Mouse (Mus musculus): ENCODE measurements at regions not wholly inside any gene's neighbourhood (a gene's known extent, or its start where the extent isn't known, plus 50 kb on each side); places are given as distances from the start of the nearest gene placed in this dataset.

DNA sequence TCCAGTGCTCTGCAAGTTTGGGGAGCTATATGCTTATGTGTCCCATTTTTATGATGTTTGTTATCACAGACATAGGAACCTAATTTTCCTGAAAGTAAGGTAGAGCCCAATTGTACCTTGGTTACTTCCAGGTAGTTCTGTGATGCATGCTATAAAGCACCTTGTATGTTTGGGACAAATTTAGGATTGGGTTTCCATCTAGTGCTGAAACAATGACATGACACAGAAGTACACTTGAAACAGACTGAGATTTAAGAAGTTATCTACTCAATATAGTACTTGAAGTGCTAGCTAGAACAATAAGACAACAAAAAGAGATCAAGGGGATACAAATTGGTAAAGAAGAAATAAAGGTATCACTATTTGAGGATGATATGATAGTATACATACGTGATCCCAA is 426.8 kb downstream of the Slco4c1 start:
- Histone ChIP-seq H3K36me3 (ENCODE audit: control insufficient read depth, insufficient read depth) (no peaks in the 10 kb centered on the region), H3K4me3 (no peak overlapping the region), H3ac (ENCODE audit: control insufficient read depth, insufficient read length) (no peak overlapping the region), H3K79me2 (ENCODE audit: control insufficient read depth, insufficient read depth) (no peaks in the 10 kb centered on the region), H3K4me2 (ENCODE audit: low read depth) (no peak overlapping the region), H3K27me3 (ENCODE audit: control insufficient read depth, insufficient read depth, insufficient read length) (no peaks in the 10 kb centered on the region)
- TF ChIP-seq SRF (IDR thresholded peaks at IDR 0.05; ENCODE audit: control insufficient read depth, insufficient read length, low read depth) (no peak), CEBPB (IDR thresholded peaks at IDR 0.05; ENCODE audit: insufficient read depth, poor library complexity, severe bottlenecking) (no peak), TCF12 (IDR thresholded peaks at IDR 0.05; ENCODE audit: insufficient read depth, poor library complexity, severe bottlenecking) (no peak), MYOG (IDR thresholded peaks at IDR 0.05; ENCODE audit: control insufficient read depth in 1 of 3, insufficient read depth in 1 of 3, insufficient read length in 2 of 3, low read depth in 2 of 3) (no peak), TCF3 (IDR thresholded peaks at IDR 0.05; ENCODE audit: insufficient read length, low read depth) (no peak), MAX (IDR thresholded peaks at IDR 0.05; ENCODE audit: low read depth) (no peak), E2F4 (IDR thresholded peaks at IDR 0.05; ENCODE audit: insufficient read depth) (no peak)

DNA sequence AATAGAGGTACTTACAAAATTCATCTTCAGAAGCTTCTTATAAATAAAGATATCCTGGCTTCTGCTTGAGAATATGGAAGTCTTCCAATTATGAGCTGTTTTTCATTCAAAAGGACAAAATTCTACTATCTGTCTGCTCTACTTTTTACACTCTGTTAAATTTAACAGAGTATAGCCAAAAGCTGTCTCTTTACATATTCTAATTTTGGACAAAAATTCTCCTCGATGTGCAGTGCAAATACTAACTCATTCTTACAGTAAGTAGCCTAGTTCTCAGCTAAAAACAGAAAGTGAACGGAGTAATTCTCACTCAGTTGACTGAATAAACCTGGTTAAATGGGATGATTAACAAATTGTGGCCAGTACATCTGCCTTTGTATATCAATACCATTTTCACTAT is 438.9 kb downstream of the Slco4c1 start:
- Histone ChIP-seq H3K36me3 (ENCODE audit: control insufficient read depth, insufficient read depth) (no peaks in the 10 kb centered on the region), H3K4me3 (no peak overlapping the region), H3K79me2 (ENCODE audit: control insufficient read depth, insufficient read depth) (no peaks in the 10 kb centered on the region), H3K27me3 (ENCODE audit: control insufficient read depth, insufficient read depth, insufficient read length) (no peaks in the 10 kb centered on the region), H3ac (ENCODE audit: control insufficient read depth, insufficient read length) (no peak overlapping the region), H3K4me2 (ENCODE audit: low read depth) (no peak overlapping the region)
- TF ChIP-seq CEBPB (IDR thresholded peaks at IDR 0.05; ENCODE audit: insufficient read depth, poor library complexity, severe bottlenecking) (no peak), MYOD1 (IDR thresholded peaks at IDR 0.05; ENCODE audit: control insufficient read depth in 1 of 3, insufficient read length in 2 of 3, low read depth in 2 of 3) (no peak), MAX (IDR thresholded peaks at IDR 0.05; ENCODE audit: low read depth) (no peak), MYOG (IDR thresholded peaks at IDR 0.05; ENCODE audit: control insufficient read depth in 1 of 3, insufficient read depth in 1 of 3, insufficient read length in 2 of 3, low read depth in 2 of 3) (no peak), TCF3 (IDR thresholded peaks at IDR 0.05; ENCODE audit: insufficient read length, low read depth) (no peak), E2F4 (IDR thresholded peaks at IDR 0.05; ENCODE audit: insufficient read depth) (no peak), SRF (IDR thresholded peaks at IDR 0.05; ENCODE audit: control insufficient read depth, insufficient read length, low read depth) (no peak), POLR2A (IDR thresholded peaks at IDR 0.05; ENCODE audit: insufficient read length, low read depth) (no peak), REST (IDR thresholded peaks at IDR 0.05; ENCODE audit: insufficient read depth, insufficient read length) (no peak), USF1 (IDR thresholded peaks at IDR 0.05; ENCODE audit: low read depth) (no peak), POLR2AphosphoS2 (IDR thresholded peaks at IDR 0.05; ENCODE audit: insufficient read length, low read depth) (no peak)

DNA sequence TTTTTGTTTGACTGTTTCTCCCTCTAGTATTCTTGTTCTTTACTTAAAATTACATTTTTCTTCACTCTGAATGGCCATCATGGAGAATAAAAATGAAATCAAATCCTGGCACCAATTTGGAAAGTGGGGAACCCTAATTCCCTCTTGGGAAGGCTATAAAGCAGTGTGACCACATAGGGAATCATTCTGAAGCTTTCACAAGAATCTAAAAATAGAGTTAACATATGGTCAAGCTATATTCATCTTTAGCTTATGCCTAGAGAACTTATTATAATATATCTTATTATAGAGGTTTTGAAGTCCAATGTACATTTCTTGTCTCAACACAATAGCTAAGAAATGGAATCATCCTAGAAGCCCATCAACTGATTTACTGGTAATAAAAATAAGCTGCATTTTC is 448.5 kb downstream of the Slco4c1 start:
- H3K36me3 ChIP-seq (ENCODE audit: control insufficient read depth, insufficient read depth), result no peaks in the 10 kb centered on the region
- H3ac ChIP-seq (ENCODE audit: control insufficient read depth, insufficient read length), result no peak overlapping the region
- H3K4me3 ChIP-seq, result no peak overlapping the region
- no peak overlapping the region for H3K4me2 ChIP-seq (ENCODE audit: low read depth)
- no peaks in the 10 kb centered on the region for H3K27me3 ChIP-seq (ENCODE audit: control insufficient read depth, insufficient read depth, insufficient read length)
- TF ChIP-seq SRF (IDR thresholded peaks at IDR 0.05; ENCODE audit: control insufficient read depth, insufficient read length, low read depth), result no peak
- TF ChIP-seq USF1 (IDR thresholded peaks at IDR 0.05; ENCODE audit: low read depth), result no peak
- no peak for TF ChIP-seq MYOD1 (IDR thresholded peaks at IDR 0.05; ENCODE audit: control insufficient read depth in 1 of 3, insufficient read length in 2 of 3, low read depth in 2 of 3)
- TF ChIP-seq MAX (IDR thresholded peaks at IDR 0.05; ENCODE audit: low read depth), result no peak
- TF ChIP-seq CEBPB (IDR thresholded peaks at IDR 0.05; ENCODE audit: insufficient read depth, poor library complexity, severe bottlenecking), result no peak
- no peak for TF ChIP-seq E2F4 (IDR thresholded peaks at IDR 0.05; ENCODE audit: insufficient read depth)
- no peak for TF ChIP-seq REST (IDR thresholded peaks at IDR 0.05; ENCODE audit: insufficient read depth, insufficient read length)
- TF ChIP-seq TCF3 (IDR thresholded peaks at IDR 0.05; ENCODE audit: insufficient read length, low read depth), result no peak
- TF ChIP-seq POLR2A (IDR thresholded peaks at IDR 0.05; ENCODE audit: insufficient read length, low read depth), result no peak
- no peak for TF ChIP-seq MYOG (IDR thresholded peaks at IDR 0.05; ENCODE audit: control insufficient read depth in 1 of 3, insufficient read depth in 1 of 3, insufficient read length in 2 of 3, low read depth in 2 of 3)
- no peaks in the 10 kb centered on the region for H3K79me2 ChIP-seq (ENCODE audit: control insufficient read depth, insufficient read depth)

DNA sequence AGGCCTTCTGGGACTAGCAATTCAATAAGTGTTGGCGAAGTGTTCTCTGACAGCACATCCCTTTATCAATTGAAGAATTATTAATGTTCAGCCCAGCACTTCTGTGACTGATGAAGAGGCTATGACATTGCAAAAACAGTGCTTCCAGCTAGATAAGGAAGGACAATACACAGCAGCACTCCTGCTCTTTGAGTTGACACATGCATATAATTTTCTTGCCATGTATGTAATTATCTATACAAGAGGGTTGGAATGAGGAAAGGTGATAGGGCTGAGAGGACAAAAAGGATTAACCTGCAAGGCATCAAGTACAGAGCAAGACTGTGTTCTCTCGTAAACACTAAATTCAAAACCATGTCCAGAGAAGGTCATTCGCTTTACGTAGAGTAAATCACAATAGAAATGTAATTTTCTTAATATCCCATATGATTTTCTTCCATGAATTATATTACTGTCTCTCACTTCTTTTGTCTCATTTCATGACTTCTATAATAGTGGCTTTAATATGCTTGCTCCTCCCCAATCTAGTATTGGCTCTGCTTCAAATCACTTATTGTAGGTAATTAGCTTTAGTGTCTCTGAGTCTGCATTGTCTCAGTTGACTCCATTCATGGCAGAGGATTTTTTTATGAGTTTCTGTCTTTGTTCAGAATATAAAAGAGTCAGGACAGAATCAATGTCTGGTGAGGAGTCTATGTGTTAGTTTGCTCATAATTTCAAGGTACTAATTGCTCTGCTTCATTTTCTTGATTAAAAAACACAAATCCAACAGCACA is 460.9 kb downstream of the Slco4c1 start:
- TF ChIP-seq MYOG (IDR thresholded peaks at IDR 0.05; ENCODE audit: control insufficient read depth in 1 of 3, insufficient read depth in 1 of 3, insufficient read length in 2 of 3, low read depth in 2 of 3) (no peak), TCF12 (IDR thresholded peaks at IDR 0.05; ENCODE audit: insufficient read depth, poor library complexity, severe bottlenecking) (no peak), TCF3 (IDR thresholded peaks at IDR 0.05; ENCODE audit: insufficient read length, low read depth) (no peak), POLR2A (IDR thresholded peaks at IDR 0.05; ENCODE audit: insufficient read length, low read depth) (no peak), POLR2AphosphoS2 (IDR thresholded peaks at IDR 0.05; ENCODE audit: insufficient read length, low read depth) (no peak), SRF (IDR thresholded peaks at IDR 0.05; ENCODE audit: control insufficient read depth, insufficient read length, low read depth) (no peak), CEBPB (IDR thresholded peaks at IDR 0.05; ENCODE audit: insufficient read depth, poor library complexity, severe bottlenecking) (no peak), REST (IDR thresholded peaks at IDR 0.05; ENCODE audit: insufficient read depth, insufficient read length) (no peak), MYOD1 (IDR thresholded peaks at IDR 0.05; ENCODE audit: control insufficient read depth in 1 of 3, insufficient read length in 2 of 3, low read depth in 2 of 3) (no peak), MAX (IDR thresholded peaks at IDR 0.05; ENCODE audit: low read depth) (no peak), E2F4 (IDR thresholded peaks at IDR 0.05; ENCODE audit: insufficient read depth) (no peak), USF1 (IDR thresholded peaks at IDR 0.05; ENCODE audit: low read depth) (no peak)
- Histone ChIP-seq H3K4me2 (ENCODE audit: low read depth) (no peak overlapping the region), H3K27me3 (ENCODE audit: control insufficient read depth, insufficient read depth, insufficient read length) (no peaks in the 10 kb centered on the region), H3ac (ENCODE audit: control insufficient read depth, insufficient read length) (no peak overlapping the region), H3K36me3 (ENCODE audit: control insufficient read depth, insufficient read depth) (no peaks in the 10 kb centered on the region), H3K79me2 (ENCODE audit: control insufficient read depth, insufficient read depth) (no peaks in the 10 kb centered on the region), H3K4me3 (no peak overlapping the region)
